Mouse (Mus musculus) hindbrain, embryonic 16.5 days (tissue): ENCODE measurements around the gene Lmnb2. TPM values are rescaled to one million over a fixed set of nuclear protein-coding genes. Genes with fewer than 3 reads are reported as not detected.
A peak's percentile ranks its signal among the peaks of the same experiment; 100 is the strongest.

ENCODE experiments used
- ATAC-seq: fragments of 200-750 bp; cut with Nextera tagmentation; 2 replicates; pipeline ENCODE4 v1.8.0; 2017; ENCODE audit warnings: moderate TSS enrichment, moderate library complexity
- H3K27ac ChIP-seq: fragments of 300-500 bp; sonication (generic); 2 replicates; pipeline ENCODE4 v1.5.1; 2014; ENCODE audit warnings: low read depth, mild to moderate bottlenecking, control low read depth, low read length, moderate library complexity
- H3K27me3 ChIP-seq: fragments of 300-500 bp; sonication (generic); replicated peaks from 2 replicates; pipeline ENCODE4 v1.6.1; 2014; ENCODE audit warnings: low read length; ENCODE audit not compliant: control insufficient read depth, insufficient read depth
- H3K36me3 ChIP-seq: fragments of 300-500 bp; sonication (generic); 2 replicates; pipeline ENCODE4 v1.6.1; 2014; ENCODE audit warnings: mild to moderate bottlenecking, low read length, moderate library complexity, mixed read lengths; ENCODE audit not compliant: control insufficient read depth, insufficient read depth
- H3K4me1 ChIP-seq: fragments of 300-500 bp; sonication (generic); 2 replicates; pipeline ENCODE4 v1.6.1; 2014; ENCODE audit warnings: low read depth, low read length; ENCODE audit not compliant: control insufficient read depth, insufficient read depth
- H3K4me2 ChIP-seq: fragments of 300-500 bp; sonication (generic); 2 replicates; pipeline ENCODE4 v1.6.1; 2014; ENCODE audit warnings: mild to moderate bottlenecking, low read length, control low read depth, moderate library complexity
- H3K4me3 ChIP-seq: fragments of 300-500 bp; sonication (generic); 2 replicates; pipeline ENCODE4 v1.5.1; 2014; ENCODE audit warnings: mild to moderate bottlenecking, low read length, control low read depth, moderate library complexity
- H3K9ac ChIP-seq: fragments of 300-500 bp; sonication (generic); 2 replicates; pipeline ENCODE4 v1.6.1; 2014; ENCODE audit warnings: low read depth, mild to moderate bottlenecking, control low read depth, low read length, moderate library complexity
- H3K9me3 ChIP-seq: fragments of 300-500 bp; sonication (generic); 2 replicates; pipeline ENCODE4 v1.6.1; 2014; ENCODE audit warnings: mild to moderate bottlenecking, low read length, moderate library complexity; ENCODE audit not compliant: control insufficient read depth
- WGBS: fragments of 180-500 bp; shearing (Covaris S2); extraction: QIAGEN DNeasy Blood & Tissue Kit; methylation state at CpG from one replicate; pipeline ENCODE4 v1.1.7; 2014; 5-methylcytosine and 5-hydroxymethylcytosine counted together
- polyA plus RNA-seq: library from polyadenylated mRNA; unstranded; fragments of >200 nt; fragmentation: Nextera tagmentation; extraction: Ambion mirVana; gene quantifications from 2 replicates; pipeline ENCODE4 v1.2.1, GENCODE M21; 2015

The Lmnb2 gene
- polyA plus RNA-seq, 1 experiment from 2014 or later, result 36.6 TPM

- peaks cover 2% of the 10 kb centered on the region; the same call in 1 of the 2 replicates for H3K9me3 ChIP-seq
- 29% methylated on average over 5 of the region's 5 CpGs for WGBS
Measured at GRCm38 (mm10) chr10:80876028-80876427, 42.0 kb downstream of the Lmnb2 start.

GRCm38 (mm10) chr10:80874035-80874434 lies 44.0 kb downstream of the Lmnb2 start:
- H3K9ac ChIP-seq, result no peak overlapping the region; the same call in 1 of the 2 replicates
- H3K27me3 ChIP-seq, result no peaks in the 10 kb centered on the region; the same call in 1 of the 2 replicates
- 65% methylated on average over 9 of the region's 9 CpGs for WGBS

More at GRCm38 (mm10) chr10:80876028-80876427, 42.0 kb downstream of the Lmnb2 start:
- Histone ChIP-seq H3K4me2 (no peak overlapping the region), H3K27me3 (no peaks in the 10 kb centered on the region; the same call in 1 of the 2 replicates), H3K36me3 (no peaks in the 10 kb centered on the region), H3K27ac (no peak overlapping the region), H3K4me1 (no peaks in the 10 kb centered on the region), H3K4me3 (no peak overlapping the region), H3K9ac (no peak overlapping the region)
- no peak for ATAC-seq

GRCm38 (mm10) chr10:80871581-80871980 lies 46.5 kb downstream of the Lmnb2 start, which contains the start of gene Tmprss9:
Gene Tmprss9, plus strand, starts transcription at chr10:80871848.
- no peak within 1 kb of the TSS for H3K4me2 ChIP-seq
- H3K27ac ChIP-seq, result no peak within 1 kb of the TSS
- H3K36me3 ChIP-seq, result peaks cover 16% of the 10 kb centered on the region
- no peak within 1 kb of the TSS for H3K9ac ChIP-seq
- 32% methylated on average over 9 of the region's 9 CpGs for WGBS
- H3K4me1 ChIP-seq, result no peaks in the 10 kb centered on the region
- H3K27me3 ChIP-seq, result no peaks in the 10 kb centered on the region; the same call in 1 of the 2 replicates
- no peak within 1 kb of the TSS for H3K4me3 ChIP-seq
- no peaks in the 10 kb centered on the region for H3K9me3 ChIP-seq
- ATAC-seq, result no peak

More at GRCm38 (mm10) chr10:80874035-80874434, 44.0 kb downstream of the Lmnb2 start:
- H3K4me2 ChIP-seq, result no peak overlapping the region
- no peak for ATAC-seq
- H3K9me3 ChIP-seq, result no peaks in the 10 kb centered on the region
- H3K4me3 ChIP-seq, result no peak overlapping the region
- no peaks in the 10 kb centered on the region for H3K36me3 ChIP-seq
- no peaks in the 10 kb centered on the region for H3K4me1 ChIP-seq
- H3K27ac ChIP-seq, result no peak overlapping the region

- no peak for ATAC-seq
- Histone ChIP-seq H3K9ac (no peak overlapping the region), H3K9me3 (no peaks in the 10 kb centered on the region), H3K36me3 (peaks cover 17% of the 10 kb centered on the region), H3K4me3 (no peak overlapping the region), H3K4me2 (no peak overlapping the region), H3K4me1 (no peaks in the 10 kb centered on the region), H3K27me3 (no peaks in the 10 kb centered on the region; the same call in 1 of the 2 replicates), H3K27ac (no peak overlapping the region)
- 64% methylated on average over 3 of the region's 6 CpGs for WGBS
Measured at GRCm38 (mm10) chr10:80870993-80871392, 47.1 kb downstream of the Lmnb2 start.

GRCm38 (mm10) chr10:80864446-80864845 lies 53.6 kb downstream of the Lmnb2 start:
- H3K9ac ChIP-seq, result no peak overlapping the region
- H3K27ac ChIP-seq, result no peak overlapping the region
- H3K4me2 ChIP-seq, result no peak overlapping the region
- no peaks in the 10 kb centered on the region for H3K4me1 ChIP-seq
- no peaks in the 10 kb centered on the region for H3K9me3 ChIP-seq
- H3K36me3 ChIP-seq, result peaks cover 22% of the 10 kb centered on the region
- ATAC-seq, result no peak
- H3K27me3 ChIP-seq, result no peaks in the 10 kb centered on the region
- WGBS, result 66% methylated on average over 15 of the region's 16 CpGs
- H3K4me3 ChIP-seq, result no peak overlapping the region

- 92% methylated on average over 5 of the region's 5 CpGs for WGBS
- H3K4me2 ChIP-seq, result no peak overlapping the region
- H3K4me3 ChIP-seq, result no peak overlapping the region
- peaks cover 9% of the 10 kb centered on the region for H3K4me1 ChIP-seq
- peaks cover 9% of the 10 kb centered on the region; the same call in 1 of the 2 replicates for H3K36me3 ChIP-seq
- ATAC-seq, result no peak
- no peaks in the 10 kb centered on the region for H3K9me3 ChIP-seq
- H3K27ac ChIP-seq, result no peak overlapping the region
- no peak overlapping the region for H3K9ac ChIP-seq
- no peaks in the 10 kb centered on the region for H3K27me3 ChIP-seq
Measured at GRCm38 (mm10) chr10:80862305-80862704, 55.7 kb downstream of the Lmnb2 start.

GRCm38 (mm10) chr10:80858350-80858935 lies 59.6 kb downstream of the Lmnb2 start:
- H3K27me3 ChIP-seq, result no peaks in the 10 kb centered on the region
- H3K9ac ChIP-seq, result no peak overlapping the region; the same call in 1 of the 2 replicates
- no peak overlapping the region for H3K4me2 ChIP-seq
- H3K27ac ChIP-seq, result no peak overlapping the region; the same call in 1 of the 2 replicates
- ATAC-seq, result no peak
- peaks cover 36% of the 10 kb centered on the region for H3K4me1 ChIP-seq
- H3K9me3 ChIP-seq, result no peaks in the 10 kb centered on the region
- peaks cover under 1% of the 10 kb centered on the region; the same call in 1 of the 2 replicates for H3K36me3 ChIP-seq
- WGBS, result 85% methylated on average over 7 of the region's 7 CpGs
- no peak overlapping the region for H3K4me3 ChIP-seq

GRCm38 (mm10) chr10:80857848-80858247 lies 60.2 kb downstream of the Lmnb2 start:
- 54% methylated on average over 3 of the region's 3 CpGs for WGBS
- H3K4me2 ChIP-seq, result no peak overlapping the region; the same call in 1 of the 2 replicates
- peak overlapping the region; percentile 38; the same call in 1 of the 2 replicates for H3K9ac ChIP-seq

GRCm38 (mm10) chr10:80857386-80857785 lies 60.7 kb downstream of the Lmnb2 start:
- WGBS, result 26% methylated on average over 8 of the region's 8 CpGs
- Histone ChIP-seq H3K9me3 (no peaks in the 10 kb centered on the region), H3K9ac (peak overlapping the region; percentile 38), H3K4me2 (peak overlapping the region; percentile 98), H3K4me3 (no peak overlapping the region), H3K27ac (peak overlapping the region; percentile 64), H3K4me1 (peaks cover 37% of the 10 kb centered on the region), H3K27me3 (no peaks in the 10 kb centered on the region), H3K36me3 (peaks cover 8% of the 10 kb centered on the region)
- peak; percentile 50 for ATAC-seq

More at GRCm38 (mm10) chr10:80857848-80858247, 60.2 kb downstream of the Lmnb2 start:
- H3K27me3 ChIP-seq, result no peaks in the 10 kb centered on the region
- H3K9me3 ChIP-seq, result no peaks in the 10 kb centered on the region
- H3K36me3 ChIP-seq, result peaks cover 6% of the 10 kb centered on the region
- peaks cover 37% of the 10 kb centered on the region for H3K4me1 ChIP-seq
- H3K27ac ChIP-seq, result peak overlapping the region; percentile 64
- no peak for ATAC-seq
- H3K4me3 ChIP-seq, result no peak overlapping the region
